Mouse (Mus musculus): ENCODE measurements around the gene Ston2.
A peak's percentile ranks its signal among the peaks of the same experiment; 100 is the strongest.
"Not testable (repeated sequence)": the region's sequence is repeated elsewhere in the genome, so short reads cannot be mapped to it uniquely, and the experiment has no call there.

Ston2 gene

DNA sequence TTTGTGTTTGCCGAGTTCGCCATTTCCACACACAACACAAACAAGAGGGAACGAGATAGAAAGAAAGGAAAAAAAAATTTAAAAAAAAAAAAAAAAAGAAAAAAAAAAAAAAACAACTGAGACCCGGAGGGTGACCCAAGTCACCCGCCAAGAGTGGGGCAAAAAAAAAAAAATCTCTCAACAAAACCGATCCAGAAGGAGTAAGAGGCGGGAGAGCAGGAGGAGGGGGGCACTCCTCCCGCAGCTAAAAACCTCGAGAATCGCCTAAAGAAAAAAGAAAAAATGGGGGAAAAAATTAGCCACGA, 198.7 kb downstream of the Ston2 start:
- no peak for DNase-seq (ENCODE audit: low spot score)

DNA sequence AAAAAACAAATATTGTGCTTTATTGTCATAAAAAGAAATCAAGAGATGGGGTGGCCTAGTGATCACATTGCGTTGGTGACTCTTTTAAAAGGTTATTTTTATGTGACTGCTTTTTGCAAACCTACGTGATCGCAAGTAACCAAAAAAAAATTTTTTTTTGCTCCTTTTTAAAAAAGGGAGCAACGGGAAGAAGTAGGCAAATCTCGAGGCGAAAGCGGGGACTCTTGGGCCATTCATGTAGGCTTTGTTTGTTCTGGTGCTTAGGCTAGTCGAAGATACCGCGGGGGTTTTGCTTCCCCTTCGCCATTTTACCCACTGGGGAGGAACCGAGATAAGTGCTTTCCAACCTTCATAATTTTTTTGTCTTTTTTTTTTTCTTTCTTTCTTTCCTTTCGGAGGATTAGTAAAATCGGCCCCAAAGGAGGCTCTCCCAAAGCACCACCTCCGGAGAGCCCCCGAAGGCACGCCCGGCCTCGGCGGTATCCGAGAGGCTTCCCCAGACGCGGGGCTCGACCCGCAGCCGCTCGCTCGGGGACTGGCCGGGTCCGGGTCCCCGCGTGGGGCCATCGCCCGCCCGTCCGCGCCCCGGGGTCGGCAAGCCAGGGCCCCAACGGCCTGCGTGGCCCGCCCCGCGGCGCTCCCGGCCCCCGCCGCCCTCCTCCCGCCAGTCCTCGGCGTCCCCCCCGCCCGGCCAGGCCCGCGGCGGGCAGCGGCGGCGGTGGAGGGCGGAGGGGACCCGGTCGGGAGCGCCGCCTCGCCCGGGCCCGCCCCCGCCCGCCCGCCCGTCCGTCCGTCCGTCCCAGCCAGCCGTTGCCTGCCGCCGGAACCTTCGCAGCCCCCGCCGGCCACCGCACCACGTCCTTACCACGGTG, 199.3 kb downstream of the Ston2 start:
- DNase-seq (ENCODE audit: low spot score): no peak

DNA sequence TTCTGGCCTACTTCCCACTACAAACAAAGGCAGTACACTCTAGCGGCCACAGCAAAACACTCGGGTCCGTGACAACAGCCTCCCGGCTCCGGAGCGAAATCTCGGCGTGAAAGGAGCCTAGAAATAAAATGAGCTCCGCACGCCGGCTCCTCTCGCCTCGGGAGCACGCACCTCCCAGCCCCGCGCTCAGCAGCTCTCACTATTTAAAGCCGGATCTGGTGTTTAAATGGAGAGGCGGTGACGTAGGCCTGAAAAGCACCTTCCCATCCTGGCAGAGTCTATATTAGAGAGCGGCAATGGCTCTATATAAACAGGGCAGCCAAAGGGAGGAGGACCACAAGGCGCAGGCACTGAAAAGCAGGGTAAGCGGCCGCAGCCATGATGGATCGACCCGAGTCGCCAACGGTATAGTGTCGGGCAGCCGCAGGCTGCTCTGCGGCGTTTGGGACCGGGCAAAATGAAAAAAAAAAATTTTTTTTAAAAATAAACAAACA, 200.0 kb downstream of the Ston2 start:
- DNase-seq (ENCODE audit: low spot score): peak; percentile 68

DNA sequence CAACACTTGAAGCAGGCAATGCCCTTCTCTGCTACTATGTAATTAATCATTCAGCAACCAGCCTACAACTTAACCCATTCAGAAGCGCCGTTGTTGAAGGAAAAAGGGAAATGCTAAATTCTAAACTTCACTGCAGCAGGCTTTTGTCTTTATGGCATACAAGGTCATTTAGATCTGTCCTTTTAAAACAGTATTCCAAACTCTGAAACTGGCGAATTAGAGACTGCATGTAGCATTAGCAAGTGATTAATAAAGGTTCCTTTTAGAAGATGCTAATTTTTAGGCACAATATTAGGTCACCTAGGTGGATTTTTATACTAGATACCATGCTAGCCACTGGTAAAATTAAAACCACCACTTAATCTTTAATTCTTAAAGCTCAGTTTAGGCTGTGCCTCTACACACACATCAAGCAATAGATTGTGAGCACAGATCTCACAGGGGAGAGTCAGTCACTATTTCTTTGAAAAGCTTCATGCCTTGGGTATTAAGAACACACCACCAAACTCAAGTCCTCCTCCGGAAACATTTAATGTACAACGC, 200.6 kb downstream of the Ston2 start:
- DNase-seq (ENCODE audit: low spot score): no peak

DNA sequence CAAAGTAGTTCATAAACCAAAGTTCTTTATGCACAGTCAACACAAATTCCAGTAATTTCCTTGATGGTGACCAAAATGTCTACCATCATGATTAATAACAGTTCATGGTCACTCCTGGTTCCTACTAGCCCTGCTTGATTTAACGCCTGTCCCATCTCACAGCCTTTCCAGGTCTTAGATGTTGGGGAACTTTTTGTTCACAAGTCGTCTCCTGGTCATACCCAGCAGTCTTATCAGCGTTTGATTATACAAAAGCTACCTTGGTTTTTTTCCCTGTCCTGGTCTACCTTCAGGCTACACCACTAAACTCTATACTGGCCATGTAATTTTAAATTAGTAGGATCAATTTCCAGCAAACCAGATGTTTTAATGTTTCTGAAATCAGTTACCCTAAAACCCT, 201.1 kb downstream of the Ston2 start:
- DNase-seq (ENCODE audit: low spot score): no peak

DNA sequence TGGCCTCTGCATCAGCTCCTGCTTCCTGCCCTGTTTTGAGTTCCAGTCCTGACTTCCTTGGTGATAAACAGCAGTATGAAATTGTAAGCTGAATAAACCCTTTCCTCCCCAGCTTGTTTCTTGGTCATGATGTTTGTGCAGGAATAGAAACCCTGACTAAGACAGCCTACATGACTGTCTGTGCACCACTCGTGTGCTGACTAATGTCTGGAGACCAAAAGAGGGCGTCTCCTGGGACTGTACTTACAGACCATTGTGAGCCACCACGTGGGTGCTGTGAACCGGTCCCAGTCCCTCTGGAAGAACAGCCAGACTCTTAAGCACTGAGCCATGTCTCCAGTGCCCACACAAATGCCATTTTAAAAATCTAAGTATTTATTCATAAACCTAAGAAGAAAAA, 202.4 kb downstream of the Ston2 start:
- not testable (repeated sequence) for DNase-seq (ENCODE audit: low spot score)

DNA sequence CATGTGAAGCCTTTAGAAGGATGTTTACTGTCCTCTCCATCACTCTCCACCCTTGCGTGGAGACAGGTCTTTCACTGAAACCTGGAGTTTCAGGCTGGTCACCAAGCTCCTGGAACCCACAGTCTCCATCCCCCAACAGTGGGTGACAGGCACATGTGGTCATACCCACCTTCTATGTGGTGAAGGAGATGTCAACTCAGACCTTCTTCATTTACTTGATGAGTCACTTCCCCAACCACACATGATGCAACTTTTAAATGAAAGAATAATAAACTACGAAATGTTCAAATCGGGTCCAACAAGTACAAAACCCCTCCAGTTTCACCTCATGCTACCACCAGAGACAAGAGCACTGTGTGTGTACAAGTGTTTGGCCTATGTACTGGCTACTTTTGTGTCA, 203.0 kb downstream of the Ston2 start:
- DNase-seq (ENCODE audit: low spot score): no peak

DNA sequence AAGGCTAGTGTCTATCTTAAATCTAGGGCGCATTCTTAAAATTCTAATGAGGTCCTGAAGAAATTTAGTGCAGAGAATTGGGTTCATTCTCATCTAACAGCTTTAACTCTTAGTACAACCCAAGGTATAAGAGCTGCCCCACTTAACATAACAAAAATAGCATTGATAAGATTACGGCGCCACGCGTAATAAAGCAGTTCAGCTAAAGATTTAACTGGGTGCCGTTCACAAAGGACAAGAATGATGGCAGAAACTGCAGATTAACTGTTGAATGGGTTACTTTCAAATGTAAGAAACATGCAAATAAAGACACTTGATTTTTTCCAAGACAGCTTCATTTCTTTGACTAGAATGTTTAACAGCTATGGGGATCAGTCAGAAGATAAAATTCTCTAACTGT, 204.8 kb downstream of the Ston2 start:
- no peak for DNase-seq (ENCODE audit: low spot score)
